Mouse (Mus musculus) CD4-positive helper T cell, adult 2 months (primary cell): ENCODE data around the gene Rpl15.
A peak's percentile ranks its signal among the peaks of the same experiment; 100 is the strongest.

Source experiments
- DNase-seq: peaks from one replicate; pipeline ENCODE4 v3.0.0-alpha.2; 2012; ENCODE audit warnings: low read depth, missing footprints, low spot score

The Rpl15 gene

DNA sequence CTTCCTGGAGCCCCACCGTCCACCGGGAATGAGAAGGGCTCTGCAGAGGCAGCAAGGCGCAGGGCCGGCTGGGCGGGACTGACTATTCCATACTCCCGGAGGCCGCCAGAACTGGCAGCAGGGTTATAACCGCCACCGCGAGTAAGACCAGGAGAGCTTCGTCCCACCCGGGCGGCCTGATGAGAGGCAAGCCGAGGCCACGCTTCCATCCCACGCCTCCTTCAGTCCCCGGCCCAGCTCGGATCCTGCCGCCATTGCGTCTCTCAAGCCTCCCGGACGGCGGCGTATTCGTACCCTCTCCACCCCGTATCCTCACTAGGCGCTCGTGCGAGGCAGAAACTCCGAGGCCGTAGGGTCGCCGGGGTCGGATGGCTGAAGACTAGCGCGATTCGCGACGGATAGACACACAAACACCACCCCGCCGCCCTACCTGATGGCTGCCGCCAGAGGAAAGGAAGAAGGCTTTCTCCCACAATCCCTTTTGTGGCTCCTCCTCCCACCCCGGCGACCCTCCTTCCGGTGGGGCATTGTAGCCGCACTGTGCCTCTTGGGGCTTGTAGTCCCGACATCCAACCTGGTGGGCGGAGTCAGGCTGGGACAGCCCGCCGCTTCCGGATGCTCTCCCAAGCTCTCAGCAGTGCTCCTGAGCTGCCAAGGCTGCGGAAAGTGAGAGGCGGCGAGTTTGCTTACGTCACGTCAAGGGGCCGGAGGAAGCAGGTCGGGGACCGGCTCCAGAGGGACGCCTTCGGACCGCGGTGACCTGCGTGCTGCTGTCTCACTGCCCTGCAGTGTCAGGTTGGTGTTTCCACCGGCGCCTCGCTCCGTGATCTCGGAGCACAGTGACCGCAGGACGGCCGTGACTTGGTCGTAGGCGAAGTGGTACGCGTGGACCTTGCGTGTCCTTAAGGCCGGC lies at the start of gene Rpl15, which contains the start of gene Nkiras1:
Gene Rpl15, minus strand, starts transcription at position 863 of the 913 bp plus-strand sequence.
Gene Nkiras1, plus strand, starts transcription at position 608 of the 913 bp plus-strand sequence.
- peak; percentile 98 for DNase-seq

GRCm38 (mm10) chr14:18317457-18318411 lies 46.5 kb upstream of the Rpl15 start:
- DNase-seq: no peak

GRCm38 (mm10) chr14:18304165-18304564 lies 33.0 kb upstream of the Rpl15 start:
- DNase-seq: no peak

DNA sequence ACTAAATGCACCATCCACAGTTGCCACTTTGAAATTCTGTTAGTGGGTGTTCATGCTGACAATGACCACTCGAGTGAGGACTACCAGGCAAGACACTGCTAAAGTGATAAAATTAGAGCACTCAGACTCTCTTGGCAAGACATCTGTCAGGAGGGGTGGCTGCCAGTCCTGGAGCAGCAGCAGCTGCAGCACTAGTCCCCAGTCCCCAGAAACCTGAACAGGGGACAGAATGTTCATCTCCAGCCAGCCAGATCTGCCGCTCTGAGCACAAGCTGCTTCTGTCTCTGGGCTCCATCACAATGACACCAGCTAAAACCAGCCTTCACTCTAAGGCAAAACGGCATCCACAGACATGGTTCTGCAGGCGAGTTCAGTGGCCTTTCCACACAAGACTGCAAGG lies 32.1 kb upstream of the Rpl15 start:
- no peak for DNase-seq

GRCm38 (mm10) chr14:18302750-18303149 lies 31.6 kb upstream of the Rpl15 start:
- no peak for DNase-seq

- peak; percentile 23 for DNase-seq
Observed at GRCm38 (mm10) chr14:18301591-18301990, 30.4 kb upstream of the Rpl15 start.

DNA sequence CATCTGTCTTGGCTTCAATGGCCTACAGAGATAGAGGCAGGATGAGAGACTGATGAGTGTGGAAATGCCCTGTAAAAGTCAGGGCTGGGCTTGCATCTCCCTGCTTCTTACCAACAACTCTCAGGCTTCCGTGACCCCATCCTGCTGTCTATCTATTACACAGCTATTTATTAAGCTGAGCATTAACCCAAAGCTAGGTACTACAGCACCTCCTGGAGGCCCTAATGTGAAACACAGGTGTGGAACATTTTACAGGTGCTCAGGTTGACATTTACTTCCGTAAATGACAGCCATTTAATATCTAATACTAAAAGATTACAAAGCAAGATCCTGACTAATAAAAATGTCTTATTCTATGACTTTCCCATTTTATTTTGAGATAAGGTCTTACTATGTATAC lies 29.5 kb upstream of the Rpl15 start:
- peak; percentile 21 for DNase-seq

- no peak for DNase-seq
Observed at GRCm38 (mm10) chr14:18298874-18299273, 27.7 kb upstream of the Rpl15 start.

DNA sequence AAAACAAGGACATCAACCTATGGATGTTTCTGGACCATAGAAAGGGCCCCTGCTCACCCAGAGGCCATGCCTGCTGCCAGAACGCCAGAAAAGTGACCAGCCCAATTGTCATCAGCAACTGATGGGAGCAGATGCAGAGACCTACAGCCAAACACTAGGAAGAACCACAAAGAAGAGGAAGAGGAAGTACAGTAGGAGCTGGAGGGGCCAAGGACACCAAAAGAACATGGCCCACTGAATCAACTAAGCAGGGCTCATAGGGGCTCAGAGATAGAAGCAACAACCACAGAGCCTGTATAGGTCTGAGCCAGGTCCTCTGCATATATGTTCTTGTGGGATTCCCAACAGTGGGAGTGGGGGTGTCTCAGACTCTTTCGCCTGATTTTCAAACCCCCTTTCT lies 26.2 kb upstream of the Rpl15 start:
- DNase-seq: no peak

DNA sequence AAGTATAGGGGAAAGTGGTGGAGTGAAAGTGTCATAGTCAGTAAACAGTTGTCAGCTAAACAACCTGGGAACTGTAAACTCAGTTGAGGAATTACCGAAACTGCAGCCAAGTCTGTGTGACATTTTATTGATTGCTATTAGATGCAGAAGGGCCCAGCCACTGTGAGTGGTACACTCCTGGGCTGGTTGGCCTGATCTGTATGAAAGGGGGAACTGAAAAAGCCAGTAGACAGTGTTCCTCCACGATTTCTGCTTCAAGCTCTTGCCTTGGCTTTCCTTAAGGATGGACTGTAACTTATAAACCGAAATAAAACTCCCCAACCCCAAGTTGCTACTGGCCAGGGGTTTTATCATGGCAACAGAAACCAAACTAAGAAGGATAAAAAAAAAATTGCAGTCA lies 21.4 kb upstream of the Rpl15 start:
- no peak for DNase-seq

- no peak for DNase-seq
Observed at GRCm38 (mm10) chr14:18292111-18292510, 20.9 kb upstream of the Rpl15 start.

DNA sequence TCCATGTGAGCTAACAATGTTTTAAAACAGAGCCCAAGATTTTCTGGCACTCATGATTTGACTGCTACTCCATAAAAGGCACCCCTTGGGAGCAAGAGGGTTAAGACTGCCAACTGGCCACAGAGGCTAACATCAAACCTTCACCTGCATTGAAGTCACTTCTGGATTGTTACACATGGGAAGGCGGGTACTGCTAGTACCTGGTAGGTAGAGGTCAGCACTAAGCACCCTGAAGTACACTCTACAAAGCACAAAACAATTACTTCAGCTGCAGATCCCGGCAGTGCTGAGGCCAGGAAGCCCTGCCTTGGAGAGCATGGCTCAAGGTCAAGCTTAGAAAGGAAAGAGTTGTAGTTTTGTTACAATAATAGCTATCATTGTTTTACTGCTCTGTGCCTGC lies 16.2 kb upstream of the Rpl15 start:
- DNase-seq: no peak

DNA sequence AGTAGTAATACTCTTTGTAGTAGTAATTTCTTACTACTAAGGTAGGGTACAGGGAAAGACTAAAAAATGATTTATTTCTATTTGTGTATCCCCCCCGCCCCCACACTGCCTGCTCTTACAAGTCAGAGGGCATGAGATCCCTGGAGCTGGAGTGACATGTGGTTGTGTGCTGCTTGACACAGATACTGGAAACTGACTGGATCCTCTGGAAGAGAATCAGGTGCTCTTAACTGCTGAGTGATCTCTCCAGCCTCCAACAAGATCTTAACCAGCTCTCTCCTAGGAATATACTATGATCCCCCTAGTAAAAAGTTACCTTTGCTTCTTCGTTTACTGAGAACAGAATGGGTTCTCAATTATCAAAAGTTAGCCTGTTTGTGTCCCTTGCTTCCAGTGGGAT lies 15.2 kb upstream of the Rpl15 start:
- no peak for DNase-seq

DNA sequence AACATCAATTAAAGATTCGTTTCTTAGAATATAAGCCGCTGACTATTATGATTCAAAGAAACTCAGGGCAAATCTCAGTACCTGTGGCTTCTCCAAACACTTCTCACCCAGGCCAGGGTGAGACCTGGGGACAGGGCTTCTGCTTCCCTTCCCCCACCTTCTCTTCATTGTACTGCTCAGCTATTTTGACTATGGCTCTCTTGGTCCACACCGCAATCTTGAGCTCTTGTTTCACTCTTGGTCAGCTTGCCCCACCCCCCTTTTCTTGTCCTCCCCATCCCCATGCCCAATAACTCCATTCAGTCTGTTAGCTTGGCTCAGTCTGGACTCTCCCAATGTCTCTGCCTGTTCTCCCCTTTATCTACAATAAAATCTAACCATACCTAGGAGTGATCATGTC lies 14.3 kb upstream of the Rpl15 start:
- no peak for DNase-seq

DNA sequence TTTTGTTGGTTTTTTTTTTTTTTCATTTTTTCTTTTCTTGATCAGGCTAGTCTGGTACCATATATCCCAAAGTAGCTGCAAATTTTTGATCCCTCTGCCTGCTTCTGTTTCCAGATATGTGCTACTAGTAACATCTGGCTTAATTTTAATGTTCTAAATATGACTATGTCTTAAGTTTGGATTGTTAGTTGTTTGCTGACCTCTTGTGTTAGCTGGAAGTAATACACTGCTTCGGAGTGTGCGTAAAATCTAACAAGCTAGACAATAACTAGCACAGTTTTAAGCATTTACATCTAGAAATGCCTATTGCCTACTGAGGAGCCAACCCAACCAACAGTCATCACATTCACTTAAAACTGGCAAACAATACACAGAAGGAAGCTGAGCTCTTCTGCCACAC lies 13.4 kb upstream of the Rpl15 start:
- peak; percentile 31 for DNase-seq

- no peak for DNase-seq
Observed at GRCm38 (mm10) chr14:18280375-18280774, 9.2 kb upstream of the Rpl15 start.

DNA sequence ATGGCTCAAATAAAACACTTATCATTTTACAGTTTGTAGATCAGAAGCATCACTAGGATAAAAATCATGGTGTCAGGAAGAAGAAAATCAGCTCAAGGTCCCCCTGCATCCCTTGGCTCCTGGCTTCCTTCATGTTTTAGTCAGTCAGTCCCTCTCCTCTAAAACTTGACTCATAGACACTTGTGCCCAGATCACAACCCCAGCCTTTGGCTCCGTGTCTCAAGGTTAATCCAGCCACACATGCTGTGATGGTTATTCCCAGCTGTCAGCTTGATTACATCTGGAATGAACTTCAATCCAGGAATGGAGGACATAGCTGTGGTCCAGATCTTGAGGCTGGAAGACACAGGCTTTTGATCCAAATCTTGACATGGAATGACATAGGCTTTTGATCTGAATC lies 3.3 kb upstream of the Rpl15 start:
- DNase-seq: no peak

DNA sequence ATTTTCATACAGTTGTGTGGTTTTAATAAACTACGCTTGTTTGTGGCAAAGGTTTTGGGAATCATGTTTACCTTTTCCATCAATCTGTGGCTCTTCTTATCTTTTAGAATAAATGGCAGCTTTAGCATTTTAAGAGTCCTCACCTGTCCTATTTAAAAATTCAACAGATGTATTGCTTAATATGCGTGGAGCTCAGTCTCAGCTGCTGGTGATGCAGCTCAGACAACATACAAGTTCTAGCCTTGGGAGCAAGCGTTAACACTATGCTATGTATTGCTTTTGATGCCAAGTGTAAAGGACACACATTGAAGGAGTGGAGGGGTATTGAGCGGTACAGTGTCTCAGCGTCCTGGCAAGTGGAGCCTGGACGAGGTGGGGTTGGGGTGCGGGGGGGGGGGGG lies 475 bp upstream of the Rpl15 start:
- peak; percentile 12 for DNase-seq

DNA sequence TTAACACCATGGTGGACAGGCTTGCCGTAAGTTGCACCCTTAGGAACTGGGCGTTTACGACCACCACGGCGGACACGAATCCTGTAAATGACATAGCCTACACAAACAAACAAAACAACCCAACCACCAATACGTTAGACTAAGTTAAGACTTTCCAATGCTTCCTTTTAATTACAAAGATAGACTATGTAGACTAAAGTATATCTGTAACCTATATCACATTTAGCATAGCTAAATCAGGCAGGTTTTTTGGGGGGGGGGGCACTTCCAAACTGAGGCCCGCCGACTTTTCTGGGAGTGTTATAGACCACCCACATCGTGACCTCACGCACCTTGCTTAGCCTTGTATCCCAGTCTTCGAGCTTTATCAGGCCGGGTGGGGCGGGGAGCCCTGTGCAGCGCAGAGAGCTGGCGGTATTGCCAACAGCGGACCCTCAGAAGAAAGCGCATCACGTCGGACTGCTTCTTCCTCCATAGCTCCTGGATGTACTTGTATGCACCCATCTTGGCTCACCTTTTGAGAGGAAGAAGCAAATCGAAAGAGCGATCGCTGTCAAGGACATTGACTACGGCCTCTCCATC lies 1.2 kb downstream of the Rpl15 start:
- peak; percentile 7 for DNase-seq

DNA sequence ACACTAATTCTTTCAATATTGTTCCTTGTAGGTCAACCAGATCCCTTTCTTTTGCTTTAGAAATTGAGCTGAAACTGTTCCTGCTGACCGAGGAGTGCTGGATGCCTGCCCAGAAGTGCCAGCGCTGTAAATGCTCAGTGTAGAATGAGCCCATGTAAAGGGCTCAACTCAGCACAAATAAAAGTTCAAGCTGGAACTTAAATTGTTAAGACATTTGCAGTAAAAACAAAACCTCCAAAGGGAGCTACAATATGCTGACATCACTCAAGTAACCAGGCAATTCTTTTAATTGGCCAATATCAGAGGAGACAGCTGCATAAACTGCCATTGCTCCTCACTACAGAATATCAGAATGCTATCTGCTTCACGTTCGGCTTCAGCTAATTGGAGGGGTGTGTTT lies 7.8 kb downstream of the Rpl15 start:
- no peak for DNase-seq

DNA sequence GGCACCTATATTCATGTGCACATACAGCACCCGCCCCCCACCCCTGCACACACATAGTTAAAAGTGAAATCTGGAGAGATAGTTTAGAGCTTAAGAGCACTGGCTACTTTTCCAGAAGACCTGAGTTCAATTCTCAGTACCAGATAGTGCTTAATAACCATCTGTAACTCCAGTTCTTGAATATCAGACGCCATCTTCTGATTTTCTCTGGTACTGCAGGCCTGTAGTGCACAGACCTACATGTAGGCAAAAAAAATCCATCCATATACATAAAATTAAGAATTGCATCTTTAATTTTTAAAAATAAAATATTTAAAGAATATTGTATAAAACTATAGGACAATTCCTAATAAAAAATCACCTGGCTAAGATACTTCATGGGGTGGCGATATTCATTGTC lies 10.0 kb downstream of the Rpl15 start:
- no peak for DNase-seq

DNA sequence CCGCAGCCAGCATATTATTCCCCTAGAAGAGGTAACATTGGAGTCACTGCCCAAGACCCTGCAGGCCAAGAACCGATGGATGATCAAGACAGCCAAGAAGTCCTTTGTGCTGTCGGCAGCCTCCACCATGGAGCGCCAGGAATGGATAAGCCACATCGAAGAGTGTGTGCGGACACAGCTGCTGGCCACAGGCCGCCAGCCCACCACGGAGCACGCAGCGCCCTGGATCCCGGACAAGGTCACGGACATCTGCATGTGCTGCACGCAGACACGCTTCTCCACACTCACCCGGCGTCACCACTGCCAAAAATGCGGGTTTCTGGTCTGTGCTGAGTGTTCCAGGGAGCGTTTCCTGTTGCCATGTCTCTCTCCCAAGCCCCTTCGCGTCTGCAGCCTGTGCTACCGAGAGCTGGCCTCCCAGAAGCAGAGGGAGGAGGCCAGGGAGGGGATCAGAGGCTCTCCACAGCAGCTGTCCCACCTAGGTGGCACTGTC lies 28.5 kb downstream of the Rpl15 start:
- no peak for DNase-seq
